Mouse (Mus musculus) embryonic facial prominence, embryonic 13.5 days (tissue): ENCODE data around the gene Mydgf. TPM values are rescaled to one million over a fixed set of nuclear protein-coding genes. Genes with fewer than 3 reads are reported as not detected.

Experiments
- ATAC-seq: fragments of 200-750 bp; cut with Nextera tagmentation; 2 replicates; pipeline ENCODE4 v1.8.0; 2017; ENCODE audit warnings: low read depth; ENCODE audit not compliant: insufficient number of reproducible peaks, insufficient read depth, low FRiP score, low TSS enrichment
- H3K27ac ChIP-seq: fragments of 300-500 bp; sonication (generic); 2 replicates; pipeline ENCODE4 v1.5.1; 2015; ENCODE audit warnings: moderate library complexity, mild to moderate bottlenecking, inconsistent platforms
- H3K27me3 ChIP-seq: fragments of 300-500 bp; sonication (generic); 2 replicates; pipeline ENCODE4 v1.6.1; 2015; ENCODE audit warnings: mild to moderate bottlenecking, inconsistent platforms
- H3K36me3 ChIP-seq: fragments of 300-500 bp; sonication (generic); 2 replicates; pipeline ENCODE4 v1.6.1; 2015; ENCODE audit warnings: mild to moderate bottlenecking, inconsistent platforms
- H3K4me1 ChIP-seq: fragments of 300-500 bp; sonication (generic); 2 replicates; pipeline ENCODE4 v1.6.1; 2015; ENCODE audit warnings: inconsistent platforms
- H3K4me2 ChIP-seq: fragments of 300-500 bp; sonication (generic); 2 replicates; pipeline ENCODE4 v1.6.1; 2015; ENCODE audit warnings: moderate library complexity, mild to moderate bottlenecking, inconsistent platforms
- H3K4me3 ChIP-seq: fragments of 300-500 bp; sonication (generic); 2 replicates; pipeline ENCODE4 v1.5.1; 2015; ENCODE audit warnings: mild to moderate bottlenecking, inconsistent platforms
- H3K9ac ChIP-seq: fragments of 300-500 bp; sonication (generic); 2 replicates; pipeline ENCODE4 v1.6.1; 2015; ENCODE audit warnings: mild to moderate bottlenecking, inconsistent platforms
- H3K9me3 ChIP-seq: fragments of 300-500 bp; sonication (generic); 2 replicates; pipeline ENCODE4 v1.6.1; 2016; ENCODE audit warnings: inconsistent platforms
- WGBS: fragments of 180-500 bp; shearing (Covaris S2); methylation state at CpG from one replicate; pipeline ENCODE4 v1.1.7; 2015; ENCODE audit warnings: mixed read lengths; 5-methylcytosine and 5-hydroxymethylcytosine counted together
- polyA plus RNA-seq: library from polyadenylated mRNA; unstranded; fragments of >200 nt; fragmentation: Nextera tagmentation; extraction: Ambion mirVana; gene quantifications from 2 replicates; pipeline ENCODE4 v1.2.1, GENCODE M21; 2015

Mydgf gene
- polyA plus RNA-seq, 1 experiment from 2014 or later = 91.0 TPM

DNA sequence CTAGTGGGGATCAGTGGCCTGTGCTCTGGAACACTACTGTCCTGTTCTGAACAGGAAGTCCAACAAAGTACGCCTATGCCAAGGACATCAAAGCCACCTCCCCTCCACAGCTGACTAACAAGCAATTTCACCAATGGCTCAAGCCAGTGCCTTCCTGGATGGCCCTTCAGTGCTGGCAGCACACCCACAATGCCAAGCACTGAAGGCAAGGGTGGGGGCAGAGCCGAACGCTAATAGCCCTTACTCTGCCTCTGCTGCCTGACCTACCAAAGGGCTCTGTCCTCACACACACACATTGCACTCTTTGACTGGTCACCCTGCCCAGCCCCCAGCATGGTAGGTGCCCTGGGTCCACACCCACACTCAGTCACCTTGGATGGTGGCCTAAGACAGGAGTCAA, 25.1 kb upstream of the Mydgf start:
- WGBS = 87% methylated on average over 3 of the region's 3 CpGs
- H3K4me2 ChIP-seq = no peak overlapping the region
- no peaks in the 10 kb centered on the region for H3K4me1 ChIP-seq
- H3K4me3 ChIP-seq = no peak overlapping the region
- peaks cover 89% of the 10 kb centered on the region for H3K36me3 ChIP-seq
- H3K9me3 ChIP-seq = no peaks in the 10 kb centered on the region
- H3K27ac ChIP-seq = no peak overlapping the region
- H3K9ac ChIP-seq = no peak overlapping the region
- no peaks in the 10 kb centered on the region for H3K27me3 ChIP-seq
- ATAC-seq = no peak

DNA sequence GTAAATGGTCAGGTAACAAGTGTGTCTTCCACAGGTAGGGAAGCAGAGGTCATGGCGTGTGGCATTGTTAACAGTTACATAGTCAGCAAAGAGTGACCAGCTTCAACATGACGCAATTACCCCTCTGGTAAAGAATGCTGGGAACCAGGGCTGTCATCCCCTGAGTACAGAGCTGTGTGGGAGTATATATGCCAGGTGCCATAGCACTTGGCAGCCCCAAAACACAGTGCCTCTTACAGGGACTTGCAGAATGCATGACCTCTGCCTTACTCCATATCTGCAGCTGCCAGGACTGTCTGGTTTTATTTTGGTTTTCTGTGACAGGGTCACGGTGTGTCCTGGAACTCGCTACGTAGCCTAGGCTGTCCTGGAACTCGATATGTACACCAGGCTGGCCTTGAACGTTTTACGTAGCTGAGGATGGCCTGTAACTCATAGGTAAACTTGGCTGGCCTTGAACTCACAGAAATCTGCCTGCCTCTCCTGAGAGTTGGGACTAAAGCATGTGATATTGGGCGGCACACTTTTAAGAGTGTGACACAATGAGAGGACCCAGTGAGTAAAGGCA, 24.3 kb upstream of the Mydgf start:
- no peak overlapping the region for H3K9ac ChIP-seq
- H3K4me2 ChIP-seq = no peak overlapping the region
- H3K9me3 ChIP-seq = no peaks in the 10 kb centered on the region
- ATAC-seq = no peak
- peaks cover 96% of the 10 kb centered on the region for H3K36me3 ChIP-seq
- H3K4me1 ChIP-seq = no peaks in the 10 kb centered on the region
- no peak overlapping the region for H3K4me3 ChIP-seq
- no peak overlapping the region for H3K27ac ChIP-seq
- WGBS = 87% methylated on average over 9 of the region's 9 CpGs
- H3K27me3 ChIP-seq = no peaks in the 10 kb centered on the region

DNA sequence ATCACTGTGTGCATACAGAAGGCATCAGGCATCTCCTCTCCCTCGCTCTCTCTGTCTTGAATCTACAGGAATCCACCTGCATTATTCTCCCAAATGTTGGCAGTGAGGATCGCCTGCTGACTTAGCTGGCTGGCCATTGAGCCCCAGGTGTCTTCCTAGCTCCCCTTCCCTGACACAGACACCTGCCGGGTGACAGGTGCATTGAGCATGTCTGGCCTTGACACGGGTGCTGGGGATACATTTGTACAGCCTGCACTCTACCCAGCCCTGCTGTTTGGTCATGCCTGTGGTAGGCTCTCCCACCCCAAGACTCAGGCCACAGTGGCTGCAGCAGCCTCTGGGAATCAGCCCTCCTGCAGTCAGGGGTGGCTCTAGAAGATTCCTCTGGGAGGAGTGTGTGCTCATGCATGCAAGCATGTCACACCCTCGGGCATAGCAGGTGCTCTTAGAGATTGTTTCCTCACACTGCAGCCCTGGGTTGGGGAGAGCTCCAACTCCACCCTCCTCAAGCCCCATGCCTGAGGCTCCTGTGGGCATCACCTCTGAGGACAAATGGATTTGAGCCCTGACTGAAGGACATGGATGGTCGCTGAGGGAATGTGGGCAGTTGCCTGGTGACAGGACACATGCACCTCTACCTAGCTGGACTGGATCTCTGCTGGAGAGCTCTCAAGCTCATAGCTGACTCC, 23.4 kb upstream of the Mydgf start:
- H3K36me3 ChIP-seq = peaks cover 100% of the 10 kb centered on the region
- 88% methylated on average over 6 of the region's 6 CpGs for WGBS

DNA sequence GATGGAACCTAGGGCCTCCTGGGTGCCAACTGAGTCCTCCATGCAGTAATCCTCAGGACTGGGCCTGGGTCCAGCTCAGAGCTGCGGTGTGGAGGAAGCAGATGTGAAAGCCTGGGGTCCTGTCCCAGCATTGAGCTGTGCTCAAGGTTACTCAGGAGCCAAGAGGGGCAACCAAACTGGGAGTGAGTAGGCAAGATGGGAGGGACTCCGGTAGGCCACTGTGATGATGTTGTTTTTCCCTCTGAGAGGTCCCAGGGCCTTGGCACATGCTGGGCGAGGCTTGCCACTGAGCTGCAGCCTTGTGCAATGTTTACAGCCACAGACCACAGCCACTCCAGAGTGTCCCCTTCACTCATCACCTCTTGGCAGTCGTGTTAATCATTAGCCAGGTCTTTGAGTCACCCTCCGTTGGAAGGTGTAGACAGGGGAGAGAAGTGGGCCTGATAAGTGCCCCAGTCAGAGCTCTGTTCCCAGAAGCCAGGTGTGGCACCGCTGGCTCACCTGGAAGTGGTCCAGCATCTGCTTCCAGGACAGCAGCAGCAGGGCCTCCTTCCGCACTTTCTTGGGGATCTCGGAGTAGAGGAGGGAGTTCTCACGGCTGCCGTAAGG, 22.7 kb upstream of the Mydgf start:
- Histone ChIP-seq H3K27ac (no peak overlapping the region), H3K27me3 (no peaks in the 10 kb centered on the region), H3K9me3 (no peaks in the 10 kb centered on the region), H3K9ac (no peak overlapping the region), H3K36me3 (peaks cover 100% of the 10 kb centered on the region), H3K4me2 (no peak overlapping the region), H3K4me3 (no peak overlapping the region), H3K4me1 (no peaks in the 10 kb centered on the region)
- ATAC-seq = no peak
- WGBS = 90% methylated on average over 10 of the region's 10 CpGs

More for the DNA sequence above, 23.4 kb upstream of the Mydgf start:
- Histone ChIP-seq H3K9ac (no peak overlapping the region), H3K27me3 (no peaks in the 10 kb centered on the region), H3K4me2 (no peak overlapping the region), H3K9me3 (no peaks in the 10 kb centered on the region), H3K27ac (no peak overlapping the region), H3K4me1 (no peaks in the 10 kb centered on the region), H3K4me3 (no peak overlapping the region)
- ATAC-seq = no peak

DNA sequence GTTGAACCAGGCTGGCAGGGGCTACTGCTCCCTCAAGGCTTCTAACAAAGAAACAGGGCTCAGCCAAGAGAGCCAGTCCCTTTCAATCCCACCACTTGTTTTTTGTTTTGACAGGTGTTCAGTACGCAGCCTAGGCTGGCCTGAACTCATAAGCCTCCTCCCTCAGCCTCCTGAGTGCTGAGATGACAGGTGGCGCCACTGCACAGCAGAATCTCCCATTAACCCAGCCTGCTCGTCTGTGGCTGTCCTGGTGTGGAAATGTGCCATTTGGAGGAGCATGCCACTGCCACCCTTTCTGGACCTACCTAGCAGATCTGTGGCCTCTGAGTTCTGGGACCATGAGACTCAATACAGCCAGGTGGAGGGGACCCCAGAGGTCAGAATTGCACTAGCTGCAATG, 20.0 kb upstream of the Mydgf start:
- Histone ChIP-seq H3K27me3 (no peaks in the 10 kb centered on the region), H3K36me3 (peaks cover 91% of the 10 kb centered on the region), H3K4me3 (no peak overlapping the region), H3K27ac (no peak overlapping the region), H3K9ac (no peak overlapping the region), H3K9me3 (no peaks in the 10 kb centered on the region), H3K4me2 (no peak overlapping the region), H3K4me1 (no peaks in the 10 kb centered on the region)
- WGBS = 61% methylated on average over 3 of the region's 3 CpGs
- no peak for ATAC-seq

DNA sequence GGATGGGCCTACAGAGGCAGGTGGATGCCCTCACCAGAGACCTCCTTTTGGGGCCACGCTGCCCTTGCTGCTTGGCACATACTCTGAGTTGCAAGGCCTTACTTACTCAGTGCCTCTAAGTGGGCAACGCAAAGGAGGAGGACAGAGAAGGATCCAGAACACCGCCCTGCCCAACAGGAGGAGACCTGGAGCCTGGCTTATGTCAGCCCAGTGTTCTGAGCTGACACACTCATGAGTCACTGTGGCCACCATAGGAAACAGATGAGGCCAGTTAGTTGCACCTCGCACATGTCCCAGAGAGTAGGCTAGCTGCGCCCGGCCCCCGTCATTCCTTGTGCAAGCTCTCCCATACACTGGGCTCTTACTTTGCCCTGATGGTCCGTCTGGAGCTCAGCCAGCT, 18.8 kb upstream of the Mydgf start:
- H3K27ac ChIP-seq = no peak overlapping the region
- no peaks in the 10 kb centered on the region for H3K9me3 ChIP-seq
- no peak overlapping the region for H3K4me3 ChIP-seq
- ATAC-seq = no peak
- H3K4me1 ChIP-seq = no peaks in the 10 kb centered on the region
- WGBS = 89% methylated on average over 8 of the region's 8 CpGs
- H3K9ac ChIP-seq = no peak overlapping the region
- no peaks in the 10 kb centered on the region for H3K27me3 ChIP-seq
- H3K36me3 ChIP-seq = peaks cover 91% of the 10 kb centered on the region
- no peak overlapping the region for H3K4me2 ChIP-seq

DNA sequence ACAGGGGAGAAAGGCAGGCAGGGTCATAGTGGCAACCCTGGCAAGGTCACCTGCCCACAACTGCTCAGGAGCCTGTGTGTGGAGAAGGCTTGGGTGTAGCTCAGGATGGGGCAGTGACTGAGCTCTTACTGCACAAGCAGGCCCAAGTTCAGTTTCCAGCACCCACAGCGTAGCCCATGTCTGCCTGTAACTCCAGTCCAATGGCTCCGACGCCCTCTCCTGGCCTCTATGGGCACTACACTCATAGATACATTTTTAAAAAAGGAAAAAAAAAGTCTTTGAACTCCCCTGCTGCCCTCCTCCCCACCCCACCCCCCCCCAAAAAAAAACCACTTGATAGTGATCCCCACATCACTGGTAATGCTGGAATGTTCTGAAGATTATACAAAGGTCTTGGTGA, 17.9 kb upstream of the Mydgf start:
- no peak overlapping the region for H3K4me3 ChIP-seq
- no peaks in the 10 kb centered on the region for H3K27me3 ChIP-seq
- no peak overlapping the region for H3K27ac ChIP-seq
- H3K4me2 ChIP-seq = no peak overlapping the region
- no peak for ATAC-seq
- peaks cover 91% of the 10 kb centered on the region for H3K36me3 ChIP-seq
- no peaks in the 10 kb centered on the region for H3K9me3 ChIP-seq
- H3K9ac ChIP-seq = no peak overlapping the region
- 80% methylated on average over 3 of the region's 3 CpGs for WGBS
- H3K4me1 ChIP-seq = no peaks in the 10 kb centered on the region

DNA sequence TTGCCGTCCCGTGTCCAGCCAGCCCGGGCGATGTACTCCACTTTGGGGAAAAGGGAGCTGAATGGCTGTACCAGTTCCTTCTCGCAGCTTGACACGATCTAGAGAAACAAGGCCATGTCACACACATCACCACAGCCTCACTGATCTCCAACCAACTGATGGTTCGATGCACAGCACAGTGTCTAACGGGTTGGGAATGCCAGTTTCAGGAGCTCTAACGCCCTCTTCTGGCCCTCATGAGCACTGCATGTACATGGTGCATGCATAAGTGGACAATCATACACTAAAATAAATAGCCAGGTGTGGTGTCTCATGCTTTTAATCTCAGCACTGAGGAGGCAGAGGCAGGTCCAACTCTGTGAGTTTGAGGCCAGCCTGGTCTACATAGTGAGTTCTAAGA, 16.9 kb upstream of the Mydgf start:
- no peak overlapping the region for H3K27ac ChIP-seq

DNA sequence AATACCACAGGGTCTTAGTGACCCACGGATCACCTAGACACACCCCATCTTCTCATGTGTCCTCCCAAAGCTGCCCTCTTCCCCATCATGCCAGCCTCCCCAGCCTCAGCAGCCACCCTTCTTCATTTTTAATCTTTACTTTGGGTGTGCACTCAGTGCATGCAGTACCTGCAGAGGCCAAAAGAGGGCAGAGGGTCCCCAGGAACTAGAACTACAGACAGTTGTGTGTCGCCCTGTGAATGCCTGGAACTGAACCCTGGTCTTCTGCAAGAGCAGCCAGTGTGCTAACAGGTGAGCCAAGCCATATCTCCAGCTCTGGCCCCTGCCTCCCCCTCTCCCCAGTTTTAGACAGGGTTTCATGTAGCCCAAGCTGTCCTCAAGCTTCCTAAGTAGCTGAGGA, 13.1 kb upstream of the Mydgf start:
- no peak overlapping the region for H3K4me2 ChIP-seq
- H3K36me3 ChIP-seq = peaks cover 90% of the 10 kb centered on the region
- no peak overlapping the region for H3K27ac ChIP-seq
- no peak for ATAC-seq
- no peaks in the 10 kb centered on the region for H3K9me3 ChIP-seq
- no peak overlapping the region for H3K9ac ChIP-seq
- no peaks in the 10 kb centered on the region for H3K27me3 ChIP-seq
- WGBS = 65% methylated on average over 2 of the region's 2 CpGs
- H3K4me3 ChIP-seq = no peak overlapping the region
- no peaks in the 10 kb centered on the region for H3K4me1 ChIP-seq

More for the DNA sequence above, 16.9 kb upstream of the Mydgf start:
- H3K36me3 ChIP-seq = peaks cover 91% of the 10 kb centered on the region
- 84% methylated on average over 9 of the region's 9 CpGs for WGBS
- no peaks in the 10 kb centered on the region for H3K9me3 ChIP-seq
- H3K4me1 ChIP-seq = no peaks in the 10 kb centered on the region
- ATAC-seq = no peak
- no peak overlapping the region for H3K9ac ChIP-seq
- H3K4me2 ChIP-seq = no peak overlapping the region
- no peak overlapping the region for H3K4me3 ChIP-seq
- no peaks in the 10 kb centered on the region for H3K27me3 ChIP-seq

DNA sequence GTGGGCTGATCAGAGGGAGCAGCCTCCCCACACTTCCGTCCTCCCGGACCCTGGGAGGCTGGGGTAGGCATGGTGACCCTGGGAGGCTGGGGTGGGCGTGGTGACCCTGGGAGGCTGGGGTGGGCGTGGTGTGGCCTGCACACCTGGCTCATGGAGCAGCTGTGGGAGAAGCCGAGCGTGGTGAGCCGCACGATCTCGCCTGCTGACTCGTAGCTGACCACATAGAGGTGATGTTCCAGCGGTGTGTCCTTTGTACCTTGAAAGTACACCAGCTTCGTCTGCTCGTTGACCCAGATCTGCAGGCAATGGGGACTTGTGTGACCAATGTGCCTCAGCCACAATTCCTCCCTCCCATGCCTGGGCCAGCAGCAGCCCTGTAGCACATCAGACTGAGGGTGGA, 11.0 kb upstream of the Mydgf start:
- H3K27me3 ChIP-seq = no peaks in the 10 kb centered on the region
- no peak for ATAC-seq
- H3K9ac ChIP-seq = no peak overlapping the region
- H3K36me3 ChIP-seq = peaks cover 95% of the 10 kb centered on the region
- no peak overlapping the region for H3K27ac ChIP-seq
- H3K4me2 ChIP-seq = no peak overlapping the region
- H3K9me3 ChIP-seq = no peaks in the 10 kb centered on the region
- H3K4me3 ChIP-seq = no peak overlapping the region
- 87% methylated on average over 13 of the region's 13 CpGs for WGBS
- H3K4me1 ChIP-seq = no peaks in the 10 kb centered on the region

DNA sequence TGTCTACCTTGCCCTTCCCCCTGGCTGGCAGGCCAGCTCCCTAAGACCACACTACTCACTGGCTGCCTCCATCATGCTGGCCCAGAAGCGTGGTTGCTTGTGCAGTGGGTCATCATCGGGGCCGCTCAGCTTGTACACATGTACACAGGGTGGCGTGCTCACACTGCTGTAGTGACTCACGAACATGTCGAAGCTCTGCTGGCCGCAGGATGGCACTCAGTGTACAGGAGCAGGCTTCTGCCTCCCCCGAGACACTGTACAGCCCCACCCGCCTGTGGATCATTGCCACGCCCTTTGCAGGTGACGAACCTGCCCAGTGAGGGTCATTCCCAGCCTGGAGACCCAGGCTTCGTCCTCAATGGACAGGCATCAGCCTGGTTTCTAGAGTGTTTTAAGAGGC, 10.6 kb upstream of the Mydgf start:
- Histone ChIP-seq H3K9ac (no peak overlapping the region), H3K4me2 (no peak overlapping the region), H3K27ac (no peak overlapping the region), H3K9me3 (no peaks in the 10 kb centered on the region), H3K36me3 (peaks cover 99% of the 10 kb centered on the region), H3K4me3 (no peak overlapping the region), H3K27me3 (no peaks in the 10 kb centered on the region), H3K4me1 (no peaks in the 10 kb centered on the region)
- ATAC-seq = peak; percentile 16; the same call in 1 of the 2 replicates
- 92% methylated on average over 12 of the region's 12 CpGs for WGBS

DNA sequence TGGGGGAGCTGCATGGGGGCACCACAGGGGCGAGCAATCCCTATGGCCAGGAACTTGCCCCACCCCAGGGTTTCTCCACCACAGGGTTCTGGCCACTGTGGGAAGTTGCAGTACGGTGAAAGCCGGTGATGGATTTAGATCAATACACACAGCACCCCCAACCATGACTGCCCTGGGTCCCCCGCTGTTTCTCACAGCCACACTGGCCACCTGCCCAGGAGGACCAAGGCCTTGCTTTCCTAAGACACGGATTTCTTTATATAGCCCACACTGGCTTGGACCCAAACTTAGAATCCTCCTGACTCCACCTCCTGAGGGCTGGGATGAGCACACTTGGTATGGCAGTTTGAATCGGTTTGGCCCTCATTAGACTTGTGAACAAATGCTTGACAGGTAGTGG, 7.5 kb upstream of the Mydgf start:
- no peak overlapping the region for H3K4me3 ChIP-seq
- no peaks in the 10 kb centered on the region for H3K27me3 ChIP-seq
- ATAC-seq = no peak
- H3K9me3 ChIP-seq = no peaks in the 10 kb centered on the region
- H3K36me3 ChIP-seq = peaks cover 92% of the 10 kb centered on the region
- no peak overlapping the region for H3K27ac ChIP-seq
- H3K4me1 ChIP-seq = no peaks in the 10 kb centered on the region
- H3K9ac ChIP-seq = 0 out of 2 replicates have a peak overlapping the region, but pooled peaks have one; percentile 12
- H3K4me2 ChIP-seq = no peak overlapping the region
- 87% methylated on average over 6 of the region's 6 CpGs for WGBS
